Mouse (Mus musculus): ENCODE measurements around the gene Dnajc3. TPM values are rescaled to one million over a fixed set of nuclear protein-coding genes. Genes with fewer than 3 reads are reported as not detected.

Dnajc3 gene
- polyA plus RNA-seq (2014; fragmentation: Illumina TruSeq; extraction: RNeasy Lipid Tissue Mini Kit (QIAGEN cat#74804); ENCODE audit: low read depth, low replicate concordance): 170 TPM

GRCm38 (mm10) chr14:118937533-118938492, at the start of gene Dnajc3:
Gene Dnajc3 (plus strand): TSS chr14:118937976.

GRCm38 (mm10) chr14:118924673-118925615, 12.8 kb upstream of the Dnajc3 start, which contains the start of gene Dzip1:
Gene Dzip1 (minus strand): TSS chr14:118925460.

Other genes starting within 250 kb of the Dnajc3 start
- gene Abcc4, start 231.8 kb upstream of the Dnajc3 start, polyA plus RNA-seq (2014; fragmentation: Illumina TruSeq; extraction: RNeasy Lipid Tissue Mini Kit (QIAGEN cat#74804); ENCODE audit: low read depth, low replicate concordance): 1.9 TPM
- gene Cldn10, start 150.1 kb upstream of the Dnajc3 start, polyA plus RNA-seq (2014; fragmentation: Illumina TruSeq; extraction: RNeasy Lipid Tissue Mini Kit (QIAGEN cat#74804); ENCODE audit: low read depth, low replicate concordance): 0.34 TPM
- 0.50 TPM for gene Dzip1, start 12.5 kb upstream of the Dnajc3 start, polyA plus RNA-seq (2014; fragmentation: Illumina TruSeq; extraction: RNeasy Lipid Tissue Mini Kit (QIAGEN cat#74804); ENCODE audit: low read depth, low replicate concordance)
- gene Uggt2, start 161.5 kb downstream of the Dnajc3 start, polyA plus RNA-seq (2014; fragmentation: Illumina TruSeq; extraction: RNeasy Lipid Tissue Mini Kit (QIAGEN cat#74804); ENCODE audit: low read depth, low replicate concordance): 3.4 TPM
- not detected for gene Hs6st3, start 200.4 kb downstream of the Dnajc3 start, polyA plus RNA-seq (2014; fragmentation: Illumina TruSeq; extraction: RNeasy Lipid Tissue Mini Kit (QIAGEN cat#74804); ENCODE audit: low read depth, low replicate concordance)

Measured in liver, adult 10 weeks (tissue).